Mouse (Mus musculus): ENCODE data around the gene Nfkb1. TPM values are rescaled to one million over a fixed set of nuclear protein-coding genes. Genes with fewer than 3 reads are reported as not detected.
A peak's percentile ranks its signal among the peaks of the same experiment; 100 is the strongest.

Nfkb1 gene
- polyA plus RNA-seq (2012; rRNA removed) = 43.1 and 46.0 TPM in 2 replicates

GRCm38 (mm10) chr3:135691191-135692131 lies at the start of gene Nfkb1:
TSS of gene Nfkb1 (minus strand) at chr3:135691547.
- Histone ChIP-seq H3K36me3 (ENCODE audit: control insufficient read depth, insufficient read depth, low read length) (no peaks in the 10 kb centered on the region), H3K27ac (ENCODE audit: insufficient read depth, low read depth, low read length) (peak within 1 kb of the TSS; percentile 84), H3K27me3 (replicated peaks; ENCODE audit: control insufficient read depth, insufficient read depth, low read length) (no peaks in the 10 kb centered on the region), H3K4me3 (ENCODE audit: insufficient read depth, low read depth, low read length) (peak within 1 kb of the TSS; percentile 90), H3K4me1 (ENCODE audit: control insufficient read depth, insufficient read depth, low read length) (peaks cover 10% of the 10 kb centered on the region)
- DNase-seq = peak; percentile 74
- TF ChIP-seq CTCF (conservative IDR thresholded peaks at IDR 0.05; ENCODE audit: insufficient read depth, insufficient read length, low read depth, low read length) = no peak
- peak; percentile 35 for TF ChIP-seq POLR2A (IDR thresholded peaks at IDR 0.05; ENCODE audit: low read depth, low read length)
- WGBS = 6% methylated on average over 94 of the region's 102 CpGs

- no peaks in the 10 kb centered on the region for H3K4me1 ChIP-seq (ENCODE audit: control insufficient read depth, insufficient read depth, low read length)
- H3K36me3 ChIP-seq (ENCODE audit: control insufficient read depth, insufficient read depth, low read length) = no peaks in the 10 kb centered on the region
- DNase-seq = peak; percentile 54
- H3K27me3 ChIP-seq (replicated peaks; ENCODE audit: control insufficient read depth, insufficient read depth, low read length) = no peaks in the 10 kb centered on the region
- TF ChIP-seq CTCF (conservative IDR thresholded peaks at IDR 0.05; ENCODE audit: insufficient read depth, insufficient read length, low read depth, low read length) (no peak), POLR2A (IDR thresholded peaks at IDR 0.05; ENCODE audit: low read depth, low read length) (no peak)
- 63% methylated on average over 8 of the region's 8 CpGs for WGBS
- H3K27ac ChIP-seq (ENCODE audit: insufficient read depth, low read depth, low read length) = no peak overlapping the region
- no peak overlapping the region for H3K4me3 ChIP-seq (ENCODE audit: insufficient read depth, low read depth, low read length)
These were observed 49.4 kb upstream of the Nfkb1 start for GRCm38 (mm10) chr3:135740711-135741110.

GRCm38 (mm10) chr3:135734736-135735135 lies 43.4 kb upstream of the Nfkb1 start:
- no peak for TF ChIP-seq CTCF (conservative IDR thresholded peaks at IDR 0.05; ENCODE audit: insufficient read depth, insufficient read length, low read depth, low read length)
- no peak for TF ChIP-seq POLR2A (IDR thresholded peaks at IDR 0.05; ENCODE audit: low read depth, low read length)
- Histone ChIP-seq H3K4me3 (ENCODE audit: insufficient read depth, low read depth, low read length) (no peak overlapping the region), H3K27me3 (replicated peaks; ENCODE audit: control insufficient read depth, insufficient read depth, low read length) (no peaks in the 10 kb centered on the region), H3K4me1 (ENCODE audit: control insufficient read depth, insufficient read depth, low read length) (no peaks in the 10 kb centered on the region), H3K36me3 (ENCODE audit: control insufficient read depth, insufficient read depth, low read length) (no peaks in the 10 kb centered on the region), H3K27ac (ENCODE audit: insufficient read depth, low read depth, low read length) (no peak overlapping the region)
- 60% methylated on average over 1 of the region's 1 CpGs for WGBS
- DNase-seq = peak; percentile 52

GRCm38 (mm10) chr3:135732747-135733445 lies 41.5 kb upstream of the Nfkb1 start:
- Histone ChIP-seq H3K4me3 (ENCODE audit: insufficient read depth, low read depth, low read length) (no peak overlapping the region), H3K27me3 (replicated peaks; ENCODE audit: control insufficient read depth, insufficient read depth, low read length) (no peaks in the 10 kb centered on the region), H3K36me3 (ENCODE audit: control insufficient read depth, insufficient read depth, low read length) (no peaks in the 10 kb centered on the region), H3K27ac (ENCODE audit: insufficient read depth, low read depth, low read length) (no peak overlapping the region), H3K4me1 (ENCODE audit: control insufficient read depth, insufficient read depth, low read length) (no peaks in the 10 kb centered on the region)
- no peak for DNase-seq
- TF ChIP-seq CTCF (conservative IDR thresholded peaks at IDR 0.05; ENCODE audit: insufficient read depth, insufficient read length, low read depth, low read length) (no peak), POLR2A (IDR thresholded peaks at IDR 0.05; ENCODE audit: low read depth, low read length) (no peak)
- WGBS = 71% methylated on average over 10 of the region's 10 CpGs

GRCm38 (mm10) chr3:135731292-135732047 lies 40.1 kb upstream of the Nfkb1 start:
- Histone ChIP-seq H3K36me3 (ENCODE audit: control insufficient read depth, insufficient read depth, low read length) (no peaks in the 10 kb centered on the region), H3K4me1 (ENCODE audit: control insufficient read depth, insufficient read depth, low read length) (no peaks in the 10 kb centered on the region), H3K4me3 (ENCODE audit: insufficient read depth, low read depth, low read length) (no peak overlapping the region), H3K27ac (ENCODE audit: insufficient read depth, low read depth, low read length) (no peak overlapping the region), H3K27me3 (replicated peaks; ENCODE audit: control insufficient read depth, insufficient read depth, low read length) (no peaks in the 10 kb centered on the region)
- TF ChIP-seq CTCF (conservative IDR thresholded peaks at IDR 0.05; ENCODE audit: insufficient read depth, insufficient read length, low read depth, low read length) (peak; percentile 42), POLR2A (IDR thresholded peaks at IDR 0.05; ENCODE audit: low read depth, low read length) (no peak)
- 20% methylated on average over 17 of the region's 17 CpGs for WGBS
- DNase-seq = peak; percentile 97

GRCm38 (mm10) chr3:135730790-135731189 lies 39.4 kb upstream of the Nfkb1 start:
- Histone ChIP-seq H3K27me3 (replicated peaks; ENCODE audit: control insufficient read depth, insufficient read depth, low read length) (no peaks in the 10 kb centered on the region), H3K4me1 (ENCODE audit: control insufficient read depth, insufficient read depth, low read length) (no peaks in the 10 kb centered on the region), H3K27ac (ENCODE audit: insufficient read depth, low read depth, low read length) (0 out of 2 replicates have a peak overlapping the region, but pooled peaks have one; percentile 16), H3K4me3 (ENCODE audit: insufficient read depth, low read depth, low read length) (no peak overlapping the region), H3K36me3 (ENCODE audit: control insufficient read depth, insufficient read depth, low read length) (no peaks in the 10 kb centered on the region)
- no peak for DNase-seq
- TF ChIP-seq POLR2A (IDR thresholded peaks at IDR 0.05; ENCODE audit: low read depth, low read length) (no peak), CTCF (conservative IDR thresholded peaks at IDR 0.05; ENCODE audit: insufficient read depth, insufficient read length, low read depth, low read length) (no peak)
- 56% methylated on average over 9 of the region's 9 CpGs for WGBS

Data from kidney, adult 2 months (tissue).